Mouse (Mus musculus): Measurements from ENCODE around the gene 1700029F12Rik. TPM values are rescaled to one million over a fixed set of nuclear protein-coding genes. Genes with fewer than 3 reads are reported as not detected.

The 1700029F12Rik gene
- total and polyA plus RNA-seq, 3 experiments: not detected

- no peak overlapping the region for H3K4me2 ChIP-seq (ENCODE audit: insufficient read depth, low read depth, poor library complexity, severe bottlenecking)
- no peaks in the 10 kb centered on the region for H3K36me3 ChIP-seq (replicated peaks in 1 of 2; ENCODE audit: control insufficient read depth in 1 of 2, insufficient read depth in 1 of 2, low read length in 1 of 2)
- dilution Hi-C loops (cut with MboI; ENCODE audit: extremely low pct_ligation_motif_present, extremely low pct_unique_long_range_greater_than_20kb, low sequenced_read_pairs) (no loop called here), in situ Hi-C loops (cut with MboI; ENCODE audit: low pct_ligation_motif_present, low pct_unique_long_range_greater_than_20kb, low sequenced_read_pairs) (no loop called here)
- no peak overlapping the region for H3K4me3 ChIP-seq (replicated peaks in 1 of 3; ENCODE audit: low read depth in 2 of 3, low read length in 2 of 3, poor library complexity in 1 of 3)
- no peaks in the 10 kb centered on the region for H3K79me2 ChIP-seq (replicated peaks; ENCODE audit: control insufficient read depth, extremely low read depth, insufficient read depth, poor library complexity, severe bottlenecking)
- no peaks in the 10 kb centered on the region for H3K9me3 ChIP-seq (replicated peaks; ENCODE audit: low read length)
- H3K4me1 ChIP-seq (ENCODE audit: control insufficient read depth in 1 of 2, insufficient read depth in 2 of 2): no peaks in the 10 kb centered on the region
- H3K27ac ChIP-seq (ENCODE audit: insufficient read depth, low read depth): no peak overlapping the region
- DNase-seq (ENCODE audit: extremely low read depth): no peak
- H3K27me3 ChIP-seq (replicated peaks): no peaks in the 10 kb centered on the region
- TF ChIP-seq ETS1 (conservative IDR thresholded peaks at IDR 0.05; ENCODE audit: low read depth, low read length) (no peak), JUND (conservative IDR thresholded peaks at IDR 0.05; ENCODE audit: low read depth, low read length) (no peak), IRF4 (IDR thresholded peaks at IDR 0.05; ENCODE audit: low read depth, low read length) (no peak), NELFE (IDR thresholded peaks at IDR 0.05; ENCODE audit: low read depth, low read length) (no peak), POLR2AphosphoS2 (IDR thresholded peaks at IDR 0.05; ENCODE audit: low read depth, low read length) (no peak), POLR2A (IDR thresholded peaks at IDR 0.05; ENCODE audit: low read depth, low read length) (no peak), ZMIZ1 (IDR thresholded peaks at IDR 0.05; ENCODE audit: low read depth, low read length) (no peak), EP300 (IDR thresholded peaks at IDR 0.05; ENCODE audit: low read length) (no peak), SIN3A (IDR thresholded peaks at IDR 0.05; ENCODE audit: low read length) (no peak), MEF2A (IDR thresholded peaks at IDR 0.05; ENCODE audit: borderline replicate concordance, low read depth, low read length) (no peak), ELF1 (IDR thresholded peaks at IDR 0.05; ENCODE audit: low read depth, low read length) (no peak), MAFK (IDR thresholded peaks at IDR 0.05; ENCODE audit: insufficient replicate concordance, low read length) (no peak), ZNF384 (IDR thresholded peaks at IDR 0.05; ENCODE audit: low read depth, low read length) (no peak), MYC (IDR thresholded peaks at IDR 0.05; ENCODE audit: low read depth, low read length) (no peak), TCF12 (IDR thresholded peaks at IDR 0.05; ENCODE audit: low read depth, low read length) (no peak), RCOR1 (conservative IDR thresholded peaks at IDR 0.05; ENCODE audit: low read depth, low read length) (no peak), BHLHE40 (IDR thresholded peaks at IDR 0.05; ENCODE audit: low read depth, low read length) (no peak)
- H3K9ac ChIP-seq (ENCODE audit: insufficient read depth, low read depth): no peak overlapping the region
These were observed 19.7 kb upstream of the 1700029F12Rik start for GRCm38 (mm10) chr13:97053844-97054243.

GRCm38 (mm10) chr13:97052667-97053066 is 18.5 kb upstream of the 1700029F12Rik start:
- H3K4me2 ChIP-seq (ENCODE audit: insufficient read depth, low read depth, poor library complexity, severe bottlenecking): no peak overlapping the region
- in situ Hi-C loops (cut with MboI; ENCODE audit: low pct_ligation_motif_present, low pct_unique_long_range_greater_than_20kb, low sequenced_read_pairs) (no loop called here), dilution Hi-C loops (cut with MboI; ENCODE audit: extremely low pct_ligation_motif_present, extremely low pct_unique_long_range_greater_than_20kb, low sequenced_read_pairs) (no loop called here)
- H3K9me3 ChIP-seq (replicated peaks; ENCODE audit: low read length): no peaks in the 10 kb centered on the region
- no peak overlapping the region for H3K9ac ChIP-seq (ENCODE audit: insufficient read depth, low read depth)
- H3K27me3 ChIP-seq (replicated peaks): no peaks in the 10 kb centered on the region
- no peak overlapping the region for H3K27ac ChIP-seq (ENCODE audit: insufficient read depth, low read depth)
- peak; percentile 69 to 87 for TF ChIP-seq CTCF (conservative IDR thresholded peaks at IDR 0.05 in 1 of 2, IDR thresholded peaks at IDR 0.05 in 1 of 2; ENCODE audit: low read depth in 2 of 2, low read length in 2 of 2)
- no peak for TF ChIP-seq KAT2A (IDR thresholded peaks at IDR 0.05; ENCODE audit: insufficient replicate concordance, low read length)
- TF ChIP-seq TCF12 (IDR thresholded peaks at IDR 0.05; ENCODE audit: low read depth, low read length): 0 out of 2 replicates have a peak, but pooled peaks have one; percentile 25
- TF ChIP-seq RAD21 (IDR thresholded peaks at IDR 0.05; ENCODE audit: low read depth, low read length): peak; percentile 67
- TF ChIP-seq SMC3 (IDR thresholded peaks at IDR 0.05; ENCODE audit: low read depth, low read length): peak; percentile 72
- no peak for TF ChIP-seq ELF1 (IDR thresholded peaks at IDR 0.05; ENCODE audit: low read depth, low read length)
- H3K79me2 ChIP-seq (replicated peaks; ENCODE audit: control insufficient read depth, extremely low read depth, insufficient read depth, poor library complexity, severe bottlenecking): no peaks in the 10 kb centered on the region
- peak; percentile 45 for DNase-seq (ENCODE audit: extremely low read depth)
- H3K4me1 ChIP-seq (ENCODE audit: control insufficient read depth in 1 of 2, insufficient read depth in 2 of 2): no peaks in the 10 kb centered on the region
- no peak overlapping the region for H3K4me3 ChIP-seq (replicated peaks in 1 of 3; ENCODE audit: low read depth in 2 of 3, low read length in 2 of 3, poor library complexity in 1 of 3)
- H3K36me3 ChIP-seq (replicated peaks in 1 of 2; ENCODE audit: control insufficient read depth in 1 of 2, insufficient read depth in 1 of 2, low read length in 1 of 2): no peaks in the 10 kb centered on the region

All from CH12.LX (cell line).